Mouse (Mus musculus) megakaryocyte, embryonic 14.5 days (primary cell): Measurements from ENCODE around the gene Adat1. TPM values are rescaled to one million over a fixed set of nuclear protein-coding genes. Genes with fewer than 3 reads are reported as not detected.
"Not testable (repeated sequence)": the region's sequence is repeated elsewhere in the genome, so short reads cannot be mapped to it uniquely, and the experiment has no call there.

Source experiments
- H3K27me3 ChIP-seq: replicated peaks from 2 replicates; pipeline ENCODE3; 2012; ENCODE audit warnings: inconsistent platforms
- H3K36me3 ChIP-seq: replicated peaks from 2 replicates; pipeline ENCODE3; 2012; ENCODE audit warnings: low read length, inconsistent platforms, mixed read lengths
- H3K4me1 ChIP-seq: 2 replicates; pipeline ENCODE4 v1.6.1; 2012; ENCODE audit warnings: inconsistent platforms
- H3K4me3 ChIP-seq: replicated peaks from 2 replicates; pipeline ENCODE3; 2012; ENCODE audit warnings: moderate library complexity, mild to moderate bottlenecking, inconsistent platforms
- H3K9me3 ChIP-seq: 2 replicates; pipeline ENCODE4 v1.6.1; 2012; ENCODE audit warnings: inconsistent platforms
- FLI1 ChIP-seq: IDR thresholded peaks from 2 replicates; pipeline ENCODE4 v1.6.1; 2012; ENCODE audit warnings: low read length, inconsistent platforms, mixed read lengths
- GATA1 ChIP-seq: IDR thresholded peaks from 3 replicates; pipeline ENCODE4 v1.6.1; 2012; ENCODE audit warnings: mixed read lengths, low read length, inconsistent platforms, borderline replicate concordance
- polyA plus RNA-seq: library from polyadenylated mRNA; stranded (reverse); fragments of >175 nt; gene quantifications from 2 replicates; pipeline ENCODE4 v1.2.3, GENCODE M21; 2012; ENCODE audit warnings: low replicate concordance; ENCODE audit not compliant: insufficient read depth

Adat1 gene
- polyA plus RNA-seq, 1 experiment: 0.40 TPM

DNA sequence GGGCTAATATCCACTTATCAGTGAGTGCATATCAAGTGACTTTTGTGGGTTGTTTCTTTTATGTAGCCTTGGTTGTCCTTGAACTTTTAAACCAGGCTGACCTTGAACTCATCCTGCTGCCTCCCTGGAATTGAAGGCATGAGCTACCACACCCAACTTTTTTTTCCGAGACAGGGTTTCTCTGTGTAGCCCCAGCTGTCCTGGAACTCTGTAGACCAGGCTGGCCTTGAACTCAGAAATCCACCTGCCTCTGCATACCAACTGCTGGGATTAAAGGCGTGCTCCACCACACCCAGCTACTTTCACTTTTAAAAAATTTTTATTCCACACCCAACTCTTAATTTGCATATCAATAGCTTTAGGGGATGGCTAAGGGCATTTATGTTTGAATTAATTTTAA lies 48.6 kb downstream of the Adat1 start:
- no peak overlapping the region for H3K4me3 ChIP-seq
- H3K27me3 ChIP-seq: no peaks in the 10 kb centered on the region
- H3K9me3 ChIP-seq: no peaks in the 10 kb centered on the region
- peaks cover 33% of the 10 kb centered on the region for H3K4me1 ChIP-seq
- no peak for TF ChIP-seq FLI1
- peaks cover 64% of the 10 kb centered on the region for H3K36me3 ChIP-seq

DNA sequence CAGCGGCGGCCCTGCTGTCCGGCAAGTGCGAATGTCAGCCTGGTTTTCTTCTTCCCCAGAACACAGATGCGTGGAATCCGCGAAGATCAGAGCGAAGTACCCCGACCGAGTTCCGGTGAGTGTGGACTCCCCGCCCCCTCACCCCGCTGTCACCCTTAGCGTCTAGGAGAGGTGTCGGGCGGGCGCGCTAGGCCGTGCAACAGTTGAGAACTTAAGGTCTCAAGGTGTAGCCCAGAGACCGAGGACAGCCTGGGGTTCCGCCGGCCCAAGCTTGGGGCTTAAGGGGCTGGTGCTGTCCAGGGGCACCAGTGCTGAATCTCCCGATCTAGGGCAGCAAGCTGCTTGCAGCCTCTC lies 51.0 kb downstream of the Adat1 start:
- Histone ChIP-seq H3K9me3 (no peaks in the 10 kb centered on the region), H3K27me3 (no peaks in the 10 kb centered on the region), H3K36me3 (peaks cover 42% of the 10 kb centered on the region), H3K4me3 (peak overlapping the region; percentile 99), H3K4me1 (peaks cover 46% of the 10 kb centered on the region)
- TF ChIP-seq FLI1: no peak
- no peak for TF ChIP-seq GATA1

DNA sequence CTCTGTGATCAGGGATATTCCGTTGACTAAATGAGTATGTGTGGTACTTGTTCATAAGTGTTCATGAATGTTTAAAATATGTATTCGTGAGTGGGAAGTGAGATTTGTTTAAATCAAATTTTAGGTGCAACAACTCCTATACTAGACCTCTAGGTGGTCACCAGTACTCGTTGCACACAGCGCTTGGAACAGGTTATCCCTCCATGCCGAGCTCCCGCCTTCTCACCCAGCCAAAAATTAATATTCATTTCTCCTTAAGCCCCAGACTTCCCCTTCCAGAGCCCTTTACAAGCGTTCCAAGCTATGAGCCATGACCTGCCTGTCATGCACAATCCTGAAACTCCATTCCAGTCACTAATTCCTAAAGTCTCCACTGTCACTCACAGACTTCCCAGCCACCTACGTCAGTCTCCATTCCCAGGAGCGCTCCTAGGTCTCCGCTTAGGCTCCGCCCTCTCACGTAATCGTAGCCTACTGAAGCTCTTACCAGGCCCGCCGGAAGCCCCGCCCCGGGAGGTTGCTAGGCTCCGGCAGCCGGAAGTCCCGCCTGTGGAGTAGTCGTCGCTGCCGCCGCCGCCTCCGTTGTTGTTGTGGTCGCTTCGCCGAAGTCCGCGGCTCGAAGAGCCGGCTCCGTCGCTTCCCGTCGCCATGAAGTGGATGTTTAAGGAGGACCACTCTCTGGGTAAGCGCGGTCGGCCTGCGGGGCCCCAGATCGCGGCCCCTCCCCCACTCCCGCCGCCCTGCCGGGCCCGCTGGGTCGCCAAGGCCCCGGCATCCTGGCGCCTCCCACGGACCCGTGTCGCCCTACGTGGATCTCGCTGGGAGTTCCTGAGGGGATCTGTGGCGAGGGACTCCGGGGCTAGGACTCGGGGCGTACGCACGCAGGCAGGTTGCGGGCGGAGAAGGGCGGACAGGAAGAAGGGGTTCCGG lies 51.7 kb downstream of the Adat1 start, which contains the start of gene Gabarapl2:
Gabarapl2 (plus strand) TSS at position 533 of the 930 bp plus-strand sequence.
- TF ChIP-seq FLI1 (no peak), GATA1 (no peak)
- Histone ChIP-seq H3K4me3 (peak within 1 kb of the TSS; percentile 99), H3K36me3 (peaks cover 36% of the 10 kb centered on the region), H3K4me1 (peaks cover 50% of the 10 kb centered on the region), H3K9me3 (no peaks in the 10 kb centered on the region), H3K27me3 (no peaks in the 10 kb centered on the region)

DNA sequence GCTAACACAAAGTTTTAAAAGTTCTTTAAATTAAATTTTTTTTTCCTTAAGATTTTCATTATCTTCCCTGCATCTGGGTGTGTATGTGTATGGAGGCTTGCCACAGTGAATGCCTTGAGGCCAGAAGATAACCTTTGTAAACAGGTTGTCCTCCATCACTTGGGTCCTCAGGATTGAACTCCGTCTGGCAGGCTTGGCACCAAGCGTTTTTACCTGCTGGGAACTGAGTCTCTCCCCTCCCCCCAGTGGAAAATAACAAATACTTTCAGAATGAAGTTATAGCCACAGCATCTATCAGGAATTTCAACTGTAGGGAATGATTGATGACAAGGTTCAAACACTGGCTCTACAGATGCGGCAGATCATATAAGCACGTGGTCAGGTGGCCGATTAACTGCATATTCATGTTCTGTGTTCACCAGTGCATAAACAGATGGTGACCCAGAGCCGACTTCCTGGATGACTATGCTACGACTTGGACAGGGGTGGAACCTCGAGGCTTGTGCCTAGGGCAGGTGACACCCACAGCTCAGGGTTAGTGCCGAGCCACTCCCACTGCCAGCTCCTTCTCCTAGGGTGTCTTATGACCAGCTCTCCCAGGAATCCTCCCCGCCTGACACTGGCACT lies 52.5 kb downstream of the Adat1 start:
- Histone ChIP-seq H3K4me3 (peak overlapping the region; percentile 99), H3K36me3 (peaks cover 27% of the 10 kb centered on the region), H3K4me1 (peaks cover 52% of the 10 kb centered on the region), H3K9me3 (no peaks in the 10 kb centered on the region), H3K27me3 (no peaks in the 10 kb centered on the region)
- TF ChIP-seq FLI1 (no peak), GATA1 (no peak)

DNA sequence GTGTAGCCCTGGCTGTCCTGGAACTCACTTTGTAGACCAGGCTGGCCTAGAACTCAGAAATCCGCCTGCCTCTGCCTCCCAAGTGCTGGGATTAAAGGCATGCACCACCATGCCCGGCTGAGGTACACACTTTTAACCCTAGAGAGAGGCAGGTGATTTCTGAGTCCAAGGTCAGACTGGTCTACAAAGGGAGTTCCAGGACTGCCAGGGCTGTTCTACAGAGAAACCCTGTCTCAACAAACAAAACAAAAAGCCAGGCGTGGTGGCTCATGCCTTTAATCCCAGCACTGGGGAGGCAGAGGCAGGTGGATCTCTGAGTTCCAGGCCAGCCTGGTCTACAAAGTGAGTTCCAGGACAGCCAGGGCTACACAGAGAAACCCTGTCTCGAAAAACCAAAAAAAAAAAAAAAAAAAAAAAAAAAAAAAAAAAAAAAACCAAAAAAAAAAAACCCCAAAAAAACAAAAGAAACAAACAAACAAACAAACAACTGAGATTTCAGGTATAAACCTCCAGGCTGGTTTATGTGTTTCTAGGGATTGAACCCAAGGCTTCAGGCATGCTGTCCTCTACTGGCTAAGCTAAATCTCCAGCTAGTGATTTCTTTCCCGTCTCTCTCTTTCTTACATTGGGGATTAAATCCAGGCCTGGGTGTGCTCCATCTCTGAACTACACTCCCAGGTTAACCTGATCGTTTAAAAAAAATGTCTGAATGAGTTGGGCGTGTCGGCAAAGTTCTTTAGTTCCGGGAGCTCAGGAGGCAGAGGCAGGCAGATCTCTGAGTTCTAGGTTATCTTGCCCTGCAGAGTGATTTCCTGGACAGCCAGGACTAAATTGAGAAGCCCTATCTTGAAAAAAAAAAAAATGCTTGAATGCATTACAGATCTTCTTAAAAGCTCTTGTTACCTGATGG lies 53.8 kb downstream of the Adat1 start:
- H3K9me3 ChIP-seq, H3K27me3 ChIP-seq, H3K4me3 ChIP-seq: not testable (repeated sequence)
- Histone ChIP-seq H3K36me3 (peaks cover 14% of the 10 kb centered on the region), H3K4me1 (peaks cover 61% of the 10 kb centered on the region)

DNA sequence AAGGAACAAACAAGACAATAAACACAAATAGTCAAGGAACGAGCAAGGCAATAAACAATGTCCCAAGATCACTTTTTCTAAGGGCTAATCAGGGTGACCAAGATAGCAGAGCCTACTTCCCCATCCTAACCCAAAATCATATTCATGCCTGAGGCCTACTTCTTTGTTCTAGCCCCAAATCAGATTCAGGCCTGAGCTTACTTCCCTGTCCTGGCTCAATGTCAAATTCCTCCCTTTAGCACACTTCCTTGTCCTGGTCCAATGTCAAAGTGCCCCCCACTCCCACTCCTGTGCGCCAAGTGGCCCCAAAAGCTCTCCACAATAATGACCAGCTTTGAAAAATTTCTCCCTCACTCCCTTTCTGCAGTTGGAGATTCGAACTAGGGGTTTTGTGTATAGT lies 54.9 kb downstream of the Adat1 start:
- H3K9me3 ChIP-seq: no peaks in the 10 kb centered on the region
- peaks cover 70% of the 10 kb centered on the region for H3K4me1 ChIP-seq
- no peaks in the 10 kb centered on the region for H3K27me3 ChIP-seq
- H3K36me3 ChIP-seq: peaks cover 7% of the 10 kb centered on the region
- no peak for TF ChIP-seq FLI1
- no peak for TF ChIP-seq GATA1
- H3K4me3 ChIP-seq: no peak overlapping the region

DNA sequence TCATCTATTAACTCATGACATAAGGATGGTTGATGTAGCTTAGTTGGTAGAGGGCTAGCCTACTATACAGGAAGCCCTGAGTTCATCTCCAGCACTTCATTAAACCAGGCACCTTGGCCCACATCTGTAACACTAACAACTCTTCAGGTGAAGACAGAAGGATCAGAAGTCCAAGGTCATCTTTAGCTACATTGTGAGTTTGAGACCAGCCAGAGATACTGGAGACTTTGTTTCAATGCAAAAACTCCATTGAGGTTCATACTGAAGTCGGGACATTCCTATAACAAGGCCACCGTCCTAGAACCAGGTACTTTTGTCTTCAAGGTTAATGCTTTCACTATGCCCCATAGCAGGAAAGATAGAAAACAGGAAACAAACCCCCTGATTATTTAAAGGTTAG lies 57.9 kb downstream of the Adat1 start:
- H3K27me3 ChIP-seq: no peaks in the 10 kb centered on the region
- H3K4me3 ChIP-seq: no peak overlapping the region

DNA sequence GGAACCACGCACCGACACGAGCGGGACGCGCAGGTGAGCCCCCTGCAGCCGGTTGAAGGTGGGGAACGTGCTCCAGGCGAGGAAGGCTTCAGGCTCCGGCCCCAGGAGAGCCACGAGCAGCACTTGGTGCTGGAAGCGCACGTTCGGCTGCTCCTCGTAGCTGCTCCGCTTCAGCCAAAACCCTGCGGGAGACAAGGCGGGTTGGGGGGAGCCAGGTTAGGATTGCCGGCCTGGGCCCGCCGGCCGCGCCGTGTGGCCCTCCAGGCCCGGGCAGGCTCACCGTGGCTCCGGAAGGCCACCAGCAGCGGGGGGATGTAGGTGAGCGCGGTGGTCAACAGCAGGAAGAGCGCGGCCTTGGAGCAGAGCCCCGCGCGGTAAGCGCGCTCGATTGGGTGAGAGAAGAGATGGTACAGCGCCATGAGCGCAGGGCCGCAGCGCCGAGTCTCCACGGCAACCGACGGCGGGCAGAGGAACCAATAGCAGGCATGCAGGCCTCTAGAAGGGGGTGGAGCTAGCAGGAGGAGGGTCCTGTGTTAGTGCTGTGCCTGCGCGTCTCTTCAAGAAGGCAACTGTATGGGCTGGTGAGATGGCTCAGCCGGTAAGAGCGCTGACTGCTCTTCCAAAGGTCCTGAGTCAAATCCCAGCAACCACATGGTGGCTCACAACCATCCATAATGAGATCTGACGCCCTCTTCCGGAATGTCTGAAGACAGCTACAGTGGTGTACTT lies 58.6 kb downstream of the Adat1 start, which contains the start of gene Tmem231:
Tmem231 (minus strand) TSS at position 534 of the 729 bp plus-strand sequence.
- no peaks in the 10 kb centered on the region for H3K36me3 ChIP-seq
- TF ChIP-seq GATA1: no peak
- TF ChIP-seq FLI1: no peak; the same call in 1 of the 2 replicates
- no peaks in the 10 kb centered on the region for H3K27me3 ChIP-seq
- no peaks in the 10 kb centered on the region for H3K9me3 ChIP-seq
- peak within 1 kb of the TSS; percentile 92 for H3K4me3 ChIP-seq
- H3K4me1 ChIP-seq: peaks cover 70% of the 10 kb centered on the region

More for the DNA sequence above, 57.9 kb downstream of the Adat1 start:
- Histone ChIP-seq H3K4me1 (peaks cover 68% of the 10 kb centered on the region), H3K9me3 (no peaks in the 10 kb centered on the region), H3K36me3 (no peaks in the 10 kb centered on the region)
- TF ChIP-seq FLI1 (no peak), GATA1 (no peak)

DNA sequence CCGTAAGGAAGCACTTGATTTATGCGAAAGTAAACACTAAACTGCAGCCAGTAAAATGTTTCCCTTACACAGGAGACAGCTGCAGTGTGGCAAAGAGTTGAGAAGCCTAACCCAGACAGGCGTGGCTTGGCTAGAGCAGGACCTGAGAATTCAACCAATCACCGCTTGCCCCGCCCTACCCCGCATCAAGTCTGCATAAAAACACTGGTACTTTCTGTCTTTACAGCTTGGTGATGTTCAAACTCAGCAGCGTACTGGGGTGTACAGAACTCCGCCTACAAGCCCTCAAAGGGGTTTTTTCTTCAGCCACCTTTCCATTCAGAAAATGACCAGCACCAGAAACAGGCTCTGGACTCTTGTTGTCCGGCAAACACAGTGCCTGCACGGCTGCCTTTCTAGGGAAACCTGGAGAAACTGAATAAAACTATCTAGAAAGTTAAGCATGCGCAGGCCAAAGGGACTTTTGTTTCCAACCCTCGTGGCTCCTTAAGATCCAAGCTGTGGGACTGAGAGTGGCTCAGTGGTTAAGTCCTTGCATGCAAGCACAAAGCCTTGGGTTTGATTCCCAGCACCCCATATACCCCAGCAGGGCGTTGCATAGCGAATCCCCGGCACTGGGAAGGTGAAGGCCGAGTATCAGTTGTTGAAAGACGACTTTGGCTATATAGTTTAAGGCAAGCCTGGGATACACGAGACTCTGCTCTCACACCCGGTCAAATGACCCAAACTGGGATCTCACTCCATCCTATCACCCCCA lies 59.3 kb downstream of the Adat1 start:
- peaks cover 70% of the 10 kb centered on the region for H3K4me1 ChIP-seq
- TF ChIP-seq GATA1 (no peak), FLI1 (no peak)
- no peaks in the 10 kb centered on the region for H3K9me3 ChIP-seq
- H3K36me3 ChIP-seq: no peaks in the 10 kb centered on the region
- H3K27me3 ChIP-seq: no peaks in the 10 kb centered on the region
- H3K4me3 ChIP-seq: peak overlapping the region; percentile 92
